Mouse (Mus musculus) left cerebral cortex, postnatal 36 days (tissue): ENCODE data around the gene Ntrk3. TPM values are rescaled to one million over a fixed set of nuclear protein-coding genes. Genes with fewer than 3 reads are reported as not detected.

ENCODE experiments used
- DNase-seq, 2 experiments: peaks; one replicate each; pipeline ENCODE4 v3.0.0; 2021 to 2022; ENCODE audit warnings: low spot score in 2 of 2, mixed read lengths in 1 of 2
- intact Hi-C: fragments of 180-260 bp; cut with DNase I; formaldehyde crosslinking; loops from one replicate; pipeline ENCODE4 v1.15.1; 2025
- total RNA-seq, 2 experiments: library from RNA; stranded (reverse); gene quantifications; 2 replicates each; pipeline ENCODE4 v1.2.3; 2021

The Ntrk3 gene
- total RNA-seq, 2 experiments from 2014 or later = 138 to 174 TPM

DNA sequence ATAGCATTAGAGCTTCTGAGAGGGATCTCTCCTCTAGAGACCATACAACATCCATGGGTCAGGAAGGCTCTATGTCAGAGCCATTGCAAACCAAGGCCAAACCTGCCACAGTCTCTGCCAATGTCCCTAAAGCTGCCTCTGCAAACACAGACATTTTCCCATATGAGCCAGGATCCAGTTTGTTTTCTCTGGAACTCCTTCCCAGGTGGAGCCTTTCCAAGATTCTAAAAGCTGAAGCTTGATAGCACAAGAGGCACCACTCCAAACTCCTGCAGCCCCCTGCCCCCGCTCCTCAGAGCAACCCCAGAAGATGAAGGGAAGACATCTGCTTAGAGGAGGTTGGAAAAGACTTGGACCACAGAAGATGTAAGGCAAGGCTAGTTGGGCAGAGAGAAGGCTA, 432.8 kb downstream of the Ntrk3 start:
- intact Hi-C loops = no loop called here

DNA sequence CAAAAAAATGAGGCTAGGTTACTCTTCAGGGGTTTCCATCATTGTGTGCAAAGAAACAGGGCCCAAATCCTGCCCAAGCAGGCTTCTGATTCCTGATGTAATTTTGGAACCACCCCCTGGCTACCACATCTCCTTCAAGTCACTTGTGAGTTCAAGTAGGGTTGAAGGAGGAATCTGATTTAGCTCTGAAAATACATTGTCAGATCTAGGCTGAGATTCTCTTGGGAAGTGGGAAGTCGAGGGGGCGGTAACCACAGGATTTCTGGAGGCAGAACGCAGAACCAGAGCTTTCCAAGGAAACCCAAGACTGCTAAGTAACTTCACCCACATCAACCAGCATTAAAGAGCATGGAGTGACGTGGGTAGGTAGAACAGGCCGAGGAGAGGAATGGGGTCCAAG, 440.5 kb downstream of the Ntrk3 start:
- DNase-seq = peak; percentile 51 to 65
- intact Hi-C loops = no loop called here

More for the DNA sequence above, 432.8 kb downstream of the Ntrk3 start:
- no peak for DNase-seq

DNA sequence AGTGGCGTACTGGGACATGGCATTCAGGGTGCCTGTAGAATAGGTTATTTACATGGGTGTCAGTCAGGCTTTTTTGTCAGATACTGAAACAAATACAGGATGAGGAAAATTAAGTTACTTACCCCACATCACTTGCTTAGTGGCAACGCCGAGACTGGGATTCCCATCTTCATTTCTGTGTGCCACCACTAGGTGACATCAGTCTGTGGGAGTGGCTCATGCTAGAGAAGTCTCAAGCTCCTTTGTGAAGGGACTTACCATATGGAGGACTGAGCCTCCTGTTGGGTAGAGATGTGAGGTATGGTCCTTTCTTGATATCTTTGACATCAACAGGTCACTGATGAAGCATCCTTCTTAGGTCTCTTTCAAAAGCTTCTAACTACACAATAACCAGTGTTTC, 443.5 kb downstream of the Ntrk3 start:
- intact Hi-C loops = no loop called here
- DNase-seq = no peak

DNA sequence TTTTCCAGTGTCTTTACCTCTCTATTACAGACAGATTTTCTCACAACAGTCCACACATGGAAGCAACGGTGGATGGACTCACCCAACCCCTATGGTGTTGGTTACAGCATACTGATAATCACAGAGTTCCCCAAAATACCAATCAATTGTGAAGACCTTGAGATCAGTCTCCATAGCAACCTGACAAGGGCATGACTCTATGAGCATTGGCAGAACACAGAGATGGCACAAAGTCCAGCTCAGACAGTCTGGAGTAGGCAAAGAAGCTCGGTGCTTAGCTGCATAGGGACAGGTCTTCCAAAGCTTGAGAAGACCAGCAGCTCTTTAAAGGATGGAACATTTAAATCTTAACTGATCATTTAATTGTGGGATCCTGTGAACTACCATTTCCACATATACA, 447.6 kb downstream of the Ntrk3 start:
- no peak for DNase-seq
- intact Hi-C loops = no loop called here

DNA sequence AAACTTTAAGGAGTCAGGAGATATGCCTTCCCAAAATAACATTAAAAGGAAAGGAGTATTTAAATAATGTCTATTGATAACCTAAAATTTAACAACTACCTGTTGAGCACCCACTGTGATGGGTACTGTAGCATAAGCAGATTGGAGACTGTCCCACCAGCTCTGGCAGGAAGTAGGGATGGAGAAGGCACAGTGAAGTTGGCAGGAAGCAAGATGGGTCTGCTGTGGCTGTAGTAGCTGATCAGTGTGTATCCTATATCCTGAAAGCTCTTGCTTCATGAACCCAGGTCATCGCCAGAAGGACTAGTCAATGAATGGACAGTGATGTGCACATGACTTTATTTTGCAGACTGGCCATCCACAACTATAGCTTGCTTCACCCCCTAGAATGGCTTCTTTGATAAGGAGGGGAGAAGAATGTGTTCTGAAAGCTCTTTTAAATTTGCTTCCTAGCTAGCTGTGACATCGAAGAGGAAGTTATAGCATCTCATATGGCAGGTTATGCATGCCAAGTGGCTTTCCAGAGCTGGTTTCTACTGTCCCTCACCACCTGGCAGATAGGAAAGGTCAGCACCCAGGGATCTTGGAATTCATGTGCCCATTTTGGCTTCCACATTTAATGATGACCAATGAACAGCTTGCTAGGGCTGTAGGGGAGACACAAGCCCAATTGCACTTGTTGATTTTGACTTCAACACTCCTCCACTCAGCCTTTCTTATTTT, 451.1 kb downstream of the Ntrk3 start:
- intact Hi-C loops = no loop called here
- no peak for DNase-seq

DNA sequence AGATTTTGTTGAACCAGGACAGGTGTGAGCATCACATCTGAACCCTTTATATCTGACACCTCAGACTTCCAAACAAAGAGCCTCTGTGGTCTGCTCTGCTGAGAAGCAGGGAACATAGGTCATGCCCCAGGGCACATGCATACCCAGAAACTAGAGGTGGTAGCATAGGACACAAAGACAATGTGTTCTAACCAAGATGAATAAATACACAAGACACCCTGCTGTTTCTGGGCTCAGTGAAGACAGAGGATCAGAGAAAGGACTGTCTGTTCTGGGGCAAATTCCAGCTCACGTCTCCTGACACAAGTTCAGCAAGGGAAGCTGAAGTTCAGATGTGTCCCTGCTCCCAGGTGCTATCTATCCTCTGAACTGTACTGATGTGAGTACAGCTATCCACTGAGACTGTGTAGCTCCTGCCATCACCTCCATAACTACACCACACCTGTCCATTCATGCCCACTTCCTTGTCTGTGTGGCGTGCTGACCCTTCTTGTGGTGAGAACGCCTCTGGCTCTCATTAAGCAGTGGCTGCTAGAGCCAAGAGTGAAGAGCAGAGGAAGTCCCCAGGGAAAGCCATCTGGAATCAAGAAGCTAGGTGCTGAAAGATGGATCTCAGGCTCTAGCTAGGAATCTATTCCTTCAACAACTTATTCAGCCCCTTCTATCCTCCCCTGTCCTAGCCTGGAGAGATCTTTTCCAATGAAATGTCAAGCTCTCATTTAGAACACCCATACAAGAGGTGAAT, 468.1 kb downstream of the Ntrk3 start:
- intact Hi-C loops = no loop called here
- no peak for DNase-seq

DNA sequence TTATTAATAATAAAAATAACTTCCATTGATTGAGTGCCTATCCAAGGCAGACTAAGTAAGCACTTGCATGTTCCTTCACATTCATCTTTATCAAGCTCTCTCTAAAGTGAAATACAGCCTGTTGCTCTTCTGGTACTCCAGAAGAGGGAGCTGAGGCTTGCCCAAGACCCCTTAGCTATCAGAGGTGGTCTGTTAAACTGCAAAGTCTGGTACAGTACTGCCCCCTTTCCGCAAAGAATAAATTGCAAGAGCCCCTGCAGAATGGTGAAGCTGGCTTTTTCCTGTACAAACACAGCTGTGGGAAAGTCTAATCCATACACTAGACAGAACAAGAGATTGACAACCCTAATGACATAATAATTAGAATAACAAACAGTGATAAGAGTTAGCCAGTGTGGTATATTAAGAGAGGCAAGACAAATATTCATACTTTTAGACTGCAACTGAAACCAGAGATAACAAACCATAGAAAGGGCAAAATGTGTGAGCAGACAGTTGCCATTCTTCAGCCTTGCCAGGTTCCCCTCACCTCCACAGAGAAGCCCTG, 470.3 kb downstream of the Ntrk3 start:
- DNase-seq = no peak

DNA sequence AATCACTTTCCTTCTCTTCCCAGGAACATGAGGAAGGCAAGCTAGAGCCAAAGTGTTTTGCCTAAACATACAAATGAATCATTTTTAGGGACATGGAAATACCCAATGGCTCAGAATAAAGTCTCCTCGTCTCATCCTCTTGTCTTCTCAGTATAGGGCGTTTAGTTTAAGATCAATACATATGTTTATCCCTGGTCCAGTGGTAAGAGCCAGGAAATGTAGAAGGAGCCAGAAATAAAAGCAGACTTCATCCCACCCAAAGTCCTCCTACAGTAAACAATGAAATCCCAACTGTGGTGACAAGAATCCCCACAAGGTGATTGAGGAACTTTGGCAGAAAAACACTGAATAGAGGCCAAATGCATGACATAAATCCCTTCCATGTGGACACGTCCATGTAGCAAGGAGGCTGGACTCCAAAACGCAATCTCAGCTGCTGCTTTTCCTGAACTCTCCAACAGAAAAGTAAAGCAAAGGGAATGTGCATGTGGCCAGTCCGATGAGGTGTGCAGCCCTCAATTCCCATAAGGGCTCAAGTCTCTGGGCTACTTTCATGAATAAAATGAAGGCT, 473.3 kb downstream of the Ntrk3 start:
- intact Hi-C loops = no loop called here
- no peak for DNase-seq

More for the DNA sequence above, 470.3 kb downstream of the Ntrk3 start:
- intact Hi-C loops = no loop called here

DNA sequence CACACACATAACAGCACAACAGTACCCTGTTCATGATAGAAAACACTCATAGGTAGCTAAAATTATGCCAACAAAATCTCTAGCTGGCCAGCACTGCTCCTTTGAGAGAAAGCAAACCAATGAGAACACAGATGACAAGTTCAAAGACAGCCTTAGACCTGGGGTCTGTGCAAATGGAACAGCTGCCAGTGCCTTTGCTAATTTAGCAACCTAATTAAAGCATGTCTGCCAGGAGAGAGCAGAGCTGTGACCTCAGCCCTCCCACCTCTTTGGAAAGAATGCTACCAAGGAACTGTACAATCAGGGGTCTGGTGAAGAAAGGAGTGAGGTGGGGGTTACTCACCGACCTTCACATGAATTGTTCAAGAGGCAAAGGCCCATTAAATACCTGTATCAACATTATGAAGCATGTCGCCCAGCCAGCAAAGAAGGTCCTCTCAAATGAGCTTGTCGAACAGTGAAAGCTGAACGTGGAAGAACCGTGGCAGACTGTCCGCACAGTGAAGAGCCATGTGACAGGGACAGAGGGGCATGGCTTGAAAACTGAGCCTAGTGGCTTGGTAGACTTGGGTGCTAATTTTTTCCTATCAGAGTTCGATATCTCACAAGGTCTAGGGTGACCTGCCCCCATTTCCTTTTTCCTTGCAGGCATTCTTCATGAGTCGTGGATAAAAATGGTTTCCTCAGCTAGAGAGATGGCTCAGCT, 476.2 kb downstream of the Ntrk3 start:
- DNase-seq = no peak
- intact Hi-C loops = no loop called here

DNA sequence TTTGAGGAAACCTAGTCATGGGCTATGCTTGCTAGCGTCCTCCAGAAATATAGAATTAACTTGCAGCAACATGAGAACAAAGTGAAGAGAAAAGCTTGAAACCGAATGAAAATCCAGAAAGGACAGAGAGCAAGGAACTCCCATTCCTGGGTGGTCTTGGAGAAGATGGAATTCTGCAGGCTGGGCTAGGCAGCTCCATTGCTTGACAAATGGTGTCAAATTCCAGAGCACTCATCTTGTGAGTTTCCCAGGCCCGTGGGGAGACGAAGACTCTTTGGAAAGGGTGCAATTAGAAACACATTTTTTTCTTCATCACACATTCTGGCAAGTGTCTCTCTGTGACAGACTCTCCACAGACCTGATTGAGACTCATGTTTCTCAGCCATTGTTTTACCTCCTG, 479.7 kb downstream of the Ntrk3 start:
- intact Hi-C loops = no loop called here

DNA sequence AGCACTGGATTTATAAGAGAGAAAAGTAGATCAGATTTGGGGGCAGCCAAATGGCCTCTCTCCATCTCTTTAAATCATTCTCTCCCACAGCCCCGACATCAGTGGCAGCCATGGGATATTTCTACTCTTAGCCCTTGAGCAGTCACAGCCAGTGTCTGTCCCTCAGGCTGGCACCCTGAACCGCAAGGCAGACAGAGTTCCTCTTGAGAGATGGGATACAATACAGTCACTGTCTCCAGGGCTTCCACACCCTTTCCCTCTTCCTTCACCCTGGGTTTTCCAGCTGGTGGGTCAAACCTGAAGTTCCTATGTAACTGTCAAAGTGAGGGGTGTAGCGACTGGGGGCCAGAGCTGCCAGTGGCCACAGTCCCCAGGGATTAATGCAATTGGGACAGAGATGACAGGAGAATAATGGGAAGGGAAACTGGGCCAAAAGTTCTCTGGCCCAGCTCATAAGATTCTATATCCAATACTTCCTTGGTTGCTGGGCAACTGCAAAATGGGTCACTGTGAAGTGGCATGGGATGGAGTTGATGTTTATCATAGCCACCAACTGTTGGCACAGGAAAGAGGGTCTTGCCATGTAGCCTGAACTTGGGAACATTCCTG, 483.9 kb downstream of the Ntrk3 start:
- no peak for DNase-seq
- intact Hi-C loops = no loop called here

More for the DNA sequence above, 479.7 kb downstream of the Ntrk3 start:
- no peak for DNase-seq

DNA sequence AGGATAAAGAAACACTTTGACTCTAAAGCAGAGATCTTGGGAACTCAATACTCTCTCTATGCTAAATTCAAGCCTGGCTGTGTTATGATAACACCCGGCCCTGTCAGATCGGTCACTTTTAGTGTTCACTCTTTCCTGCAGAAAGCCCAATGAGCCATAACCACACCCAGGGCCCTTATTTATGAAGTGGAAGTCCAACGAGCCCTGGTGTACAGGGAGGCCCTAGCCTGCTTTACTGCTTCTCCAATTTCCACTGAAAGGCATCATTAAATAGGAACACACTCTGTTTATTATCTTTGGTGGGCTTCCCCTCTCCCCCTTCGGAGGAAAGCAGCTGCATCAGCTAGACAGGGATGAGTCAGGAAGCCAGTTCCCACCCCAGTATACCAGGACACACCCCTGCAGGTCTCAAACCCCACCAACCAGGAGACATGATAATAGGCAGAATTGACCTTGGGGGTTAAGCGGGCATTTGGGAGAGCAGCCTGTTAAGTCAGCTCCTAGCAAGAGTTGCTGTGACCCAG, 489.6 kb downstream of the Ntrk3 start:
- intact Hi-C loops = no loop called here
- no peak for DNase-seq

DNA sequence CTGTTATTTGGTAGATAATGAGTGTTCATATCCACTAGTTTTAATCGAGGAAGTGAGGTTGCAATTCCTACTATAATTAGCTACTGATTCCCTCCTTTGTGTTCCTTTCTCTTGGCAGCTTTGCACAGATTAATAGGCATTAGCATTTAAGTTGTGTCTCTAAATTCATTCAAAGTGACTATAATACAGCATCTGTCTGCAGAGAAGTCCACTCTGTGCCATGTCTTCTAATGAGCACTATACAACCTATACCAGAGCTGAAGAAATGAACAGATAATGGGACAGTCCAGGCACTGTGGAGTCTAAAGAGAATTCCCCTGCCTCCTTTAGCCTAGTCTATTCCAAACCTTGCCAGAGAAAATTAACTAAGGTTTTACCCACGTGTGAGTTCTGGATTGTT, 498.8 kb downstream of the Ntrk3 start:
- intact Hi-C loops = no loop called here
- DNase-seq = no peak

DNA sequence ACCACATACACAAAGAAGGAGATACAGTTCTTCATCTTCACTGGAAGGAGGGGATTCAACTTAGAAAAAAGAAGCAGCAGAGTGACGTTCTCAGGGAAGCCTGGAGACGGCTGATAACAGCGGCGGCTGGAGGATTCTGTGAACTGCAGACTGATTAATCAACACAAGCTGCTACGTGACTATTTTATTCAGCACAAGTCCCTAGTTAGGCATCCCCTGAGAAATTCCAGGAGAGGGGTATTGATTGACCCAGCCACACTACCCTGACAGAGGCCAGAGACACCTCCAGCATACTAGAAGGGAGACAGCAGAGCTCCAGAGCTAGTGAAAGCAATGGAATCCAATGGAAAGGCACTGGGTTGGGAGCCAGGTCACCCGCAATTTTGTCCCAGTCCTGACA, 516.1 kb downstream of the Ntrk3 start:
- intact Hi-C loops = no loop called here
- no peak for DNase-seq

DNA sequence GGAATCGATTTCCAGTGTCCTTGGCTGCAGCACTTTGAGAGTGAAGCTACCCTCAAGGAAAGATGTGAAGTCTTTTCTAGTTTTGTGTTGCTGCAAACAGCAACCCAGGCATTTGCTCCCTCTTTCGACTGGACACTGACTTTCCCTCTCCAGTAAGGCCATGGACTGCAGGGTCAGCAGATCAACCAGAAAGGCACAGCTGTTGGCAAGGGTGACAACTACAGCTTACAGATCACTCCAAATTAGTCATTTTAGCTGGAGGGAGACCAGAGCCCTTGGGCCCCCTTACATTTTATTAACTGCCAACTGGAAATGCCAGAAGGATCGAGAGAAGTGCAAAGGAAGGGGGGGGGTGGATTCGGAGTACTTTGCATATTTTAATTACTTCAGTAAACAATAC, 516.9 kb downstream of the Ntrk3 start:
- DNase-seq = no peak
- intact Hi-C loops = no loop called here

DNA sequence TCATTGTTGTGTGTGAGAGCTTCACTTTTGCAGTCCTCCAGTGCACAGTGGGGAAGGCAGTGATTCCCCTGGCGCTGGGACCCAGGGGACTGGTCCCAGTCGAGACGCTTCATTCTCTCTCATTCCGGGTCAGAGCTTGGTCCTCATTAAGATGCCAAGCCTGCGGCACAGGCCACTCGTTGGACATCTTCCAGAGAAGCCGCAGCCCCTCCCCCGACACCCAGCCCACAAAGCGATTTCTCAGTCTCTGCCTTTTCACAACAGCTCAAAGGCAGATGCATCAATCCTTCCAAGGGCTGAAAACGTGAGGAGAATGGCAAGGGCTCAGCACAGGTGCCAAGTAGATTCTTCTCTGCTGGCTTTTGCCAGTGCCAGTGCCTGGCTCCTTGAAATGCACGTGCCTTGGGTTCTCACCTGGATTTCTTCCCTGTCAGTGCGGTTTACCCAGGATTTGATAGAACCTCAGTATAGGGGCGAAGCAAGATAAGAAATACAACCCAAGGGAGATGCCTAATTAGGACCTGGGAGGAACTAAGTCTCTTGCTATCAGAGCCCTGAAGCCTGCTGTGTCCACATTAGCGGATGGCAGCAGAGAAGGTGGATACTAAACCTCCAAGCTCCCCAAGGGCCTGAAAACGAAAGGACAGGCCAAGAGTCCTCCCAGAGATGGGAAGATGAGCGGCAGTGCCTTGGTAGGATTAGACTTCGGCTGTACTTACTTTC, 546.7 kb downstream of the Ntrk3 start:
- DNase-seq = peak in 1 of 2 experiments; percentile 44
- intact Hi-C loops = no loop called here

DNA sequence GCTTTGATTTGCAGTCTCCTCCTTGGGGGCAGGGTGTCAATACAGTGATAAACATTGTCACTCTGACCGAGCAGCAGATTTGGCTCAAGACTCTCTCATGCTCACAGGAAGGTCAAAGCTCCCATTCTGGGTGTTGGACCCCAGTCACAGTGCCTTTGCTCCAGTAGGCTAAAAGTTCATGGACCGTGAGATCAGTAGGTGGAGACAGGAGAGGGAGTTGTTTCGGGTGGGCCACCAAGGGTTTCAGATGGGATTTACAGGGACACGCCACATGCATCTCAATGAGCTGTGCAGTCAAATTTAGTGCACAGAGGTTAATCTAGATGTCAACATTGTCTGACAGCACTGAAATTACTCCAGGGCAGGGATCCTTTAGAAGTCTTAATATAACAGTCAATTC, 552.2 kb downstream of the Ntrk3 start:
- no peak for DNase-seq
- intact Hi-C loops = no loop called here

DNA sequence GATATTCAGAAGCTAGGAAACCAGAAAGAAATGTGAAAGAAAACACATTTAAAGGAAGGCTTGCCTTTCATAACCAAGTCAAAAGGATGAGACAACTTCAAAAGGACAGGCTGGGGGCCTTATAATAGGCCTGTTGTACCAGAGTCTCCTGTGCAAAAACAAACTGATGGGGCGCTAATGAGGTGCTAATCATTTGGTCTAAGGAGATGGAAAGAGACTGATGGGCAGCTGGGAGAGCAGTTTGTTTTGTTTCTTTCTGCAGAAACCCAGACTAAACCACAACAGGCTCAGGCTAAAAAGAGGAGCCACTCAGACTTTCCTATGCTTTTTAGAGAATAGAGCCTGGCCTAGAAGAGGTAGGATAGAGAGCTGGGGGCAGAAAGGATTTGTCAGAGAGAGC, 554.4 kb downstream of the Ntrk3 start:
- no peak for DNase-seq
- intact Hi-C loops = no loop called here
